Mouse (Mus musculus) myocyte (in vitro differentiated cells): Measurements from ENCODE around the gene Iqschfp.

Experiments
- CEBPB ChIP-seq: IDR thresholded peaks from 2 replicates; pipeline ENCODE4 v1.6.1; 2011; ENCODE audit warnings: mild to moderate bottlenecking, moderate library complexity; ENCODE audit not compliant: poor library complexity, insufficient read depth, severe bottlenecking
- E2F4 ChIP-seq: IDR thresholded peaks from one replicate; pipeline ENCODE4 v1.6.1; 2011; ENCODE audit warnings: mild to moderate bottlenecking, control low read depth, moderate library complexity; ENCODE audit not compliant: insufficient read depth
- MAX ChIP-seq: IDR thresholded peaks from one replicate; pipeline ENCODE4 v1.6.1; 2011; ENCODE audit warnings: low read depth, mild to moderate bottlenecking, control low read depth
- MYOD1 ChIP-seq, 3 experiments: IDR thresholded peaks; one replicate each; pipeline ENCODE4 v1.6.1; 2011; ENCODE audit warnings: control low read depth in 2 of 3, low read depth in 2 of 3, mild to moderate bottlenecking in 2 of 3, moderate library complexity in 1 of 3; ENCODE audit not compliant: insufficient read length in 2 of 3, control insufficient read depth in 1 of 3
- MYOG ChIP-seq, 3 experiments: IDR thresholded peaks; one replicate each; pipeline ENCODE4 v1.6.1; 2011; ENCODE audit warnings: control low read depth in 2 of 3, low read depth in 2 of 3, mild to moderate bottlenecking in 2 of 3; ENCODE audit not compliant: insufficient read length in 2 of 3, control insufficient read depth in 1 of 3, insufficient read depth in 1 of 3
- POLR2A ChIP-seq: IDR thresholded peaks from one replicate; pipeline ENCODE4 v1.6.1; 2011; ENCODE audit warnings: low read depth, mild to moderate bottlenecking, control low read depth, moderate library complexity; ENCODE audit not compliant: insufficient read length
- POLR2AphosphoS2 ChIP-seq: IDR thresholded peaks from one replicate; pipeline ENCODE4 v1.6.1; 2011; ENCODE audit warnings: low read depth, control low read depth; ENCODE audit not compliant: insufficient read length
- REST ChIP-seq: IDR thresholded peaks from one replicate; pipeline ENCODE4 v1.6.1; 2011; ENCODE audit warnings: mild to moderate bottlenecking, control low read depth, moderate library complexity; ENCODE audit not compliant: insufficient read depth, insufficient read length
- SRF ChIP-seq: IDR thresholded peaks from one replicate; pipeline ENCODE4 v1.6.1; 2011; ENCODE audit warnings: low read depth; ENCODE audit not compliant: control insufficient read depth, insufficient read length
- TCF12 ChIP-seq: IDR thresholded peaks from one replicate; pipeline ENCODE4 v1.6.1; 2011; ENCODE audit warnings: mild to moderate bottlenecking, control low read depth; ENCODE audit not compliant: poor library complexity, insufficient read depth, severe bottlenecking
- TCF3 ChIP-seq: IDR thresholded peaks from one replicate; pipeline ENCODE4 v1.6.1; 2011; ENCODE audit warnings: low read depth, control low read depth; ENCODE audit not compliant: insufficient read length
- USF1 ChIP-seq: IDR thresholded peaks from one replicate; pipeline ENCODE4 v1.6.1; 2011; ENCODE audit warnings: low read depth, mild to moderate bottlenecking, control low read depth, moderate library complexity

- no peak for TF ChIP-seq CEBPB
- no peak for TF ChIP-seq MYOG (IDR thresholded peaks at IDR 0.05; ENCODE audit: control insufficient read depth in 1 of 3, insufficient read depth in 1 of 3, insufficient read length in 2 of 3, low read depth in 2 of 3)
- no peak for TF ChIP-seq MAX
- TF ChIP-seq USF1, result no peak
- TF ChIP-seq POLR2A, result no peak
- no peak for TF ChIP-seq TCF12
- no peak for TF ChIP-seq SRF
- no peak for TF ChIP-seq POLR2AphosphoS2
- TF ChIP-seq E2F4, result no peak
- no peak for TF ChIP-seq TCF3
- no peak for TF ChIP-seq MYOD1 (IDR thresholded peaks at IDR 0.05; ENCODE audit: control insufficient read depth in 1 of 3, insufficient read length in 2 of 3, low read depth in 2 of 3)
- TF ChIP-seq REST, result no peak
Observed at GRCm38 (mm10) chr3:67959672-67960071, 67.6 kb downstream of the Iqschfp start.
